Mouse (Mus musculus) limb, embryonic 13.5 days (tissue): ENCODE results near the gene Lgals3bp. TPM values are rescaled to one million over a fixed set of nuclear protein-coding genes. Genes with fewer than 3 reads are reported as not detected.

ENCODE experiments used
- ATAC-seq: fragments of 200-750 bp; cut with Nextera tagmentation; 2 replicates; pipeline ENCODE4 v1.8.0; 2017; ENCODE audit warnings: low read depth, moderate number of reproducible peaks, moderate TSS enrichment; ENCODE audit not compliant: low FRiP score
- H3K27ac ChIP-seq: fragments of 300-500 bp; sonication (generic); 2 replicates; pipeline ENCODE4 v1.5.1; 2015; ENCODE audit warnings: inconsistent platforms, mild to moderate bottlenecking, moderate library complexity
- H3K27me3 ChIP-seq: fragments of 300-500 bp; sonication (generic); 2 replicates; pipeline ENCODE4 v1.6.1; 2015; ENCODE audit warnings: mild to moderate bottlenecking, inconsistent platforms
- H3K36me3 ChIP-seq: fragments of 300-500 bp; sonication (generic); 2 replicates; pipeline ENCODE4 v1.6.1; 2015; ENCODE audit warnings: inconsistent platforms, mild to moderate bottlenecking, moderate library complexity
- H3K4me1 ChIP-seq: fragments of 300-500 bp; sonication (generic); 2 replicates; pipeline ENCODE4 v1.6.1; 2015; ENCODE audit warnings: inconsistent platforms
- H3K4me2 ChIP-seq: fragments of 300-500 bp; sonication (generic); replicated peaks from 2 replicates; pipeline ENCODE4 v1.6.1; 2015; ENCODE audit warnings: inconsistent platforms, mild to moderate bottlenecking, moderate library complexity
- H3K4me3 ChIP-seq: fragments of 300-500 bp; sonication (generic); 2 replicates; pipeline ENCODE4 v1.5.1; 2015; ENCODE audit warnings: moderate library complexity, mild to moderate bottlenecking, inconsistent platforms
- H3K9ac ChIP-seq: fragments of 300-500 bp; sonication (generic); 2 replicates; pipeline ENCODE4 v1.6.1; 2015; ENCODE audit warnings: mild to moderate bottlenecking, inconsistent platforms
- H3K9me3 ChIP-seq: fragments of 300-500 bp; sonication (generic); 2 replicates; pipeline ENCODE4 v1.6.1; 2016; ENCODE audit warnings: inconsistent platforms
- WGBS: fragments of 180-500 bp; shearing (Covaris S2); methylation state at CpG from one replicate; pipeline ENCODE4 v1.1.7; 2015; 5-methylcytosine and 5-hydroxymethylcytosine counted together
- polyA plus RNA-seq: library from polyadenylated mRNA; unstranded; fragments of >200 nt; fragmentation: Nextera tagmentation; extraction: Ambion mirVana; gene quantifications from 2 replicates; pipeline ENCODE4 v1.2.1, GENCODE M21; 2015

The Lgals3bp gene
- polyA plus RNA-seq, 1 experiment from 2014 or later, result 7.3 TPM

- 57% methylated on average over 16 of the region's 16 CpGs for WGBS
- no peaks in the 10 kb centered on the region for H3K36me3 ChIP-seq
- no peaks in the 10 kb centered on the region for H3K9me3 ChIP-seq
- no peaks in the 10 kb centered on the region for H3K27me3 ChIP-seq
- no peak for ATAC-seq
- H3K4me2 ChIP-seq, result no peak overlapping the region
- H3K27ac ChIP-seq, result no peak overlapping the region
- H3K9ac ChIP-seq, result peak overlapping the region; percentile 31; the same call in 1 of the 2 replicates
- peaks cover 78% of the 10 kb centered on the region for H3K4me1 ChIP-seq
- no peak overlapping the region for H3K4me3 ChIP-seq
Observed at GRCm38 (mm10) chr11:118431100-118431948, 29.4 kb upstream of the Lgals3bp start.

- Histone ChIP-seq H3K27ac (no peak overlapping the region), H3K4me1 (peaks cover 73% of the 10 kb centered on the region), H3K36me3 (no peaks in the 10 kb centered on the region), H3K4me3 (no peak overlapping the region), H3K4me2 (peak overlapping the region; percentile 27), H3K27me3 (0 out of 2 replicates have a peak, but pooled peaks cover 3% of the 10 kb centered on the region), H3K9ac (0 out of 2 replicates have a peak overlapping the region, but pooled peaks have one; percentile 4), H3K9me3 (no peaks in the 10 kb centered on the region)
- 37% methylated on average over 4 of the region's 4 CpGs for WGBS
- ATAC-seq, result no peak
Observed at GRCm38 (mm10) chr11:118430291-118430885, 28.5 kb upstream of the Lgals3bp start.

GRCm38 (mm10) chr11:118428944-118429709 is 27.2 kb upstream of the Lgals3bp start:
- H3K4me3 ChIP-seq, result peak overlapping the region; percentile 45
- H3K27me3 ChIP-seq, result 0 out of 2 replicates have a peak, but pooled peaks cover 3% of the 10 kb centered on the region
- H3K4me2 ChIP-seq, result peak overlapping the region; percentile 74
- peaks cover 72% of the 10 kb centered on the region for H3K4me1 ChIP-seq
- ATAC-seq, result no peak
- no peaks in the 10 kb centered on the region for H3K9me3 ChIP-seq
- H3K36me3 ChIP-seq, result no peaks in the 10 kb centered on the region
- peak overlapping the region; percentile 71 for H3K9ac ChIP-seq
- 50% methylated on average over 8 of the region's 8 CpGs for WGBS
- peak overlapping the region; percentile 61; the same call in 1 of the 2 replicates for H3K27ac ChIP-seq

- WGBS, result 7% methylated on average over 11 of the region's 11 CpGs
- no peak for ATAC-seq
- Histone ChIP-seq H3K27ac (peak overlapping the region; percentile 61; the same call in 1 of the 2 replicates), H3K27me3 (0 out of 2 replicates have a peak, but pooled peaks cover 3% of the 10 kb centered on the region), H3K9ac (peak overlapping the region; percentile 71), H3K36me3 (no peaks in the 10 kb centered on the region), H3K4me2 (peak overlapping the region; percentile 74), H3K9me3 (no peaks in the 10 kb centered on the region), H3K4me1 (peaks cover 72% of the 10 kb centered on the region), H3K4me3 (peak overlapping the region; percentile 45)
Observed at GRCm38 (mm10) chr11:118428460-118428868, 26.6 kb upstream of the Lgals3bp start.

- WGBS, result under 1% methylated on average over 8 of the region's 8 CpGs
- peak within 1 kb of the TSS; percentile 61; the same call in 1 of the 2 replicates for H3K27ac ChIP-seq
- H3K27me3 ChIP-seq, result 0 out of 2 replicates have a peak, but pooled peaks cover 3% of the 10 kb centered on the region
- peak; percentile 49; the same call in 1 of the 2 replicates for ATAC-seq
- H3K9ac ChIP-seq, result peak within 1 kb of the TSS; percentile 71
- peak within 1 kb of the TSS; percentile 74 for H3K4me2 ChIP-seq
- no peaks in the 10 kb centered on the region for H3K9me3 ChIP-seq
- peaks cover 72% of the 10 kb centered on the region for H3K4me1 ChIP-seq
- H3K4me3 ChIP-seq, result peak within 1 kb of the TSS; percentile 45
- no peaks in the 10 kb centered on the region for H3K36me3 ChIP-seq
Observed at GRCm38 (mm10) chr11:118427986-118428385, 26.1 kb upstream of the Lgals3bp start, which contains the start of gene C1qtnf1. TSS of gene C1qtnf1 (plus strand) at chr11:118428203.

- no peaks in the 10 kb centered on the region for H3K9me3 ChIP-seq
- peak overlapping the region; percentile 61; the same call in 1 of the 2 replicates for H3K27ac ChIP-seq
- peaks cover 3% of the 10 kb centered on the region; the same call in 1 of the 2 replicates for H3K27me3 ChIP-seq
- no peak overlapping the region for H3K9ac ChIP-seq
- peak overlapping the region; percentile 74 for H3K4me2 ChIP-seq
- 24% methylated on average over 3 of the region's 3 CpGs for WGBS
- peak overlapping the region; percentile 45; the same call in 1 of the 2 replicates for H3K4me3 ChIP-seq
- no peaks in the 10 kb centered on the region for H3K36me3 ChIP-seq
- no peak for ATAC-seq
- peaks cover 73% of the 10 kb centered on the region for H3K4me1 ChIP-seq
Observed at GRCm38 (mm10) chr11:118427266-118427779, 25.4 kb upstream of the Lgals3bp start.

GRCm38 (mm10) chr11:118426765-118427164 is 24.9 kb upstream of the Lgals3bp start:
- no peaks in the 10 kb centered on the region for H3K9me3 ChIP-seq
- H3K4me3 ChIP-seq, result no peak overlapping the region
- H3K4me1 ChIP-seq, result peaks cover 67% of the 10 kb centered on the region
- ATAC-seq, result no peak
- 78% methylated on average over 5 of the region's 5 CpGs for WGBS
- peaks cover 3% of the 10 kb centered on the region; the same call in 1 of the 2 replicates for H3K27me3 ChIP-seq
- H3K27ac ChIP-seq, result no peak overlapping the region
- H3K36me3 ChIP-seq, result no peaks in the 10 kb centered on the region
- no peak overlapping the region for H3K4me2 ChIP-seq
- H3K9ac ChIP-seq, result no peak overlapping the region

- Histone ChIP-seq H3K9me3 (no peaks in the 10 kb centered on the region), H3K27ac (0 out of 2 replicates have a peak overlapping the region, but pooled peaks have one; percentile 73), H3K4me1 (peaks cover 50% of the 10 kb centered on the region), H3K27me3 (peaks cover 3% of the 10 kb centered on the region; the same call in 1 of the 2 replicates), H3K4me3 (no peak overlapping the region), H3K36me3 (no peaks in the 10 kb centered on the region), H3K4me2 (no peak overlapping the region), H3K9ac (no peak overlapping the region)
- no peak for ATAC-seq
- 58% methylated on average over 13 of the region's 13 CpGs for WGBS
Observed at GRCm38 (mm10) chr11:118424621-118425335, 22.9 kb upstream of the Lgals3bp start.

- peak overlapping the region; percentile 62 for H3K9ac ChIP-seq
- peaks cover 42% of the 10 kb centered on the region for H3K4me1 ChIP-seq
- ATAC-seq, result peak; percentile 16; the same call in 1 of the 2 replicates
- peaks cover 3% of the 10 kb centered on the region; the same call in 1 of the 2 replicates for H3K27me3 ChIP-seq
- 8% methylated on average over 18 of the region's 18 CpGs for WGBS
- H3K4me2 ChIP-seq, result peak overlapping the region; percentile 54
- peak overlapping the region; percentile 73 for H3K27ac ChIP-seq
- peak overlapping the region; percentile 10; the same call in 1 of the 2 replicates for H3K4me3 ChIP-seq
- H3K9me3 ChIP-seq, result no peaks in the 10 kb centered on the region
- no peaks in the 10 kb centered on the region for H3K36me3 ChIP-seq
Observed at GRCm38 (mm10) chr11:118423266-118423971, 21.5 kb upstream of the Lgals3bp start.

- Histone ChIP-seq H3K36me3 (peaks cover 9% of the 10 kb centered on the region), H3K4me3 (no peak overlapping the region), H3K27me3 (no peaks in the 10 kb centered on the region; the same call in 1 of the 2 replicates), H3K4me1 (peaks cover 49% of the 10 kb centered on the region), H3K9ac (no peak overlapping the region), H3K27ac (no peak overlapping the region), H3K4me2 (no peak overlapping the region), H3K9me3 (no peaks in the 10 kb centered on the region)
- WGBS, result 71% methylated on average over 7 of the region's 7 CpGs
- ATAC-seq, result no peak
Observed at GRCm38 (mm10) chr11:118420261-118420660, 18.4 kb upstream of the Lgals3bp start.
